8 mouse cellular contexts compared by ENCODE assay signal in genomic region chr17:64375327-64375726, GRCm38 (mm10). TPM values are rescaled to one million over a fixed set of nuclear protein-coding genes. Genes with fewer than 3 reads are reported as not detected.
A peak's percentile ranks its signal among the peaks of the same experiment; 100 is the strongest.
DNase-seq lines count a peak whose midpoint lies in the region; ATAC-seq and TF ChIP-seq lines count a peak whose summit lies in the region.

No protein-coding gene starts in this region.

- H3K4me3 ChIP-seq in ES-E14 (ENCODE audit: insufficient read depth in 1 of 2, low read depth in 1 of 2, low read length in 2 of 2, poor library complexity in 1 of 2, severe bottlenecking in 1 of 2): no peak overlapping the region
- H3K4me3 ChIP-seq in forebrain, embryonic 11.5 days (ENCODE audit: low read depth, low read length): no peak overlapping the region
- H3K4me3 ChIP-seq in lung, embryonic 15.5 days: no peak overlapping the region

- intact Hi-C loops in heart, postnatal 14 days (cut with DNase I): loop anchor here (2.0 to 10.0 kb wide), 5 partner anchors 83 to 571 kb away; no protein-coding TSS in a partner anchor

- no peak overlapping the region for H3K27ac ChIP-seq in ES-E14 (ENCODE audit: insufficient read depth, low read depth, low read length, poor library complexity, severe bottlenecking)
- H3K27ac ChIP-seq in forebrain, embryonic 11.5 days (ENCODE audit: low read depth, low read length): no peak overlapping the region
- H3K27ac ChIP-seq in lung, embryonic 15.5 days: no peak overlapping the region

- in situ Hi-C loops in ES-E14 (cut with MboI; ENCODE audit: low sequenced_read_pairs in 2 of 2, unreplicated experiment in 2 of 2): no loop called here

- no peak overlapping the region for H3K9ac ChIP-seq in ES-E14 (ENCODE audit: insufficient read depth, low read depth, low read length, poor library complexity, severe bottlenecking)
- no peak overlapping the region for H3K9ac ChIP-seq in forebrain, embryonic 11.5 days (ENCODE audit: low read length)
- no peak overlapping the region for H3K9ac ChIP-seq in lung, embryonic 15.5 days

- no peaks in the 10 kb centered on the region for H3K36me3 ChIP-seq in ES-E14 (ENCODE audit: control insufficient read depth, insufficient read depth, low read length, poor library complexity, severe bottlenecking)
- no peaks in the 10 kb centered on the region for H3K36me3 ChIP-seq in forebrain, embryonic 11.5 days (ENCODE audit: control insufficient read depth, insufficient read depth, low read length)
- H3K36me3 ChIP-seq in lung, embryonic 15.5 days: no peaks in the 10 kb centered on the region

- WGBS in forebrain, embryonic 11.5 days: 67% methylated on average over 4 of the region's 4 CpGs
- WGBS in lung, embryonic 15.5 days: 69% methylated on average over 4 of the region's 4 CpGs

- H3K27me3 ChIP-seq in forebrain, embryonic 11.5 days (ENCODE audit: control insufficient read depth, insufficient read depth, low read length): no peaks in the 10 kb centered on the region
- H3K27me3 ChIP-seq in lung, embryonic 15.5 days: no peaks in the 10 kb centered on the region

- H3K9me3 ChIP-seq in ES-E14 (ENCODE audit: control insufficient read depth, insufficient read depth, low read depth, low read length): no peaks in the 10 kb centered on the region
- no peaks in the 10 kb centered on the region for H3K9me3 ChIP-seq in forebrain, embryonic 11.5 days (ENCODE audit: control insufficient read depth, low read length)
- H3K9me3 ChIP-seq in lung, embryonic 15.5 days: no peaks in the 10 kb centered on the region

- peak; percentile 69; the same call in 1 of the 2 replicates for ATAC-seq in forebrain, embryonic 11.5 days (replicated peaks; ENCODE audit: low FRiP score)
- ATAC-seq in lung, embryonic 15.5 days (ENCODE audit: borderline replicate concordance, extremely low read depth, low FRiP score, low TSS enrichment): peak; percentile 69; the same call in 1 of the 2 replicates

- no peak overlapping the region for H3K4me2 ChIP-seq in forebrain, embryonic 11.5 days (ENCODE audit: low read depth, low read length, severe bottlenecking)
- no peak overlapping the region for H3K4me2 ChIP-seq in lung, embryonic 15.5 days

- peak; percentile 48 for DNase-seq in ES-E14 (ENCODE audit: low read depth, low spot score)
- DNase-seq in brain, adult 2 months (ENCODE audit: low read depth, low spot score): peak; percentile 84
- peak; percentile 85 for DNase-seq in forebrain, embryonic 11.5 days (ENCODE audit: low spot score)
- DNase-seq in heart, postnatal 14 days: peak; percentile 79 to 86
- DNase-seq in layer of hippocampus, adult 18-20 months (ENCODE audit: low spot score in 2 of 2): peak; percentile 58 to 85
- peak; percentile 40 for DNase-seq in ovary, adult 18-20 months (ENCODE audit: low spot score)
- DNase-seq in thymus, postnatal 14 days: peak; percentile 57

- H3K4me1 ChIP-seq in ES-E14 (ENCODE audit: control insufficient read depth in 2 of 2, insufficient read depth in 2 of 2, low read length in 2 of 2, poor library complexity in 1 of 2): no peaks in the 10 kb centered on the region
- no peaks in the 10 kb centered on the region for H3K4me1 ChIP-seq in forebrain, embryonic 11.5 days (replicated peaks; ENCODE audit: control insufficient read depth, insufficient read depth, low read length)
- H3K4me1 ChIP-seq in lung, embryonic 15.5 days: no peaks in the 10 kb centered on the region

TF ChIP-seq in ES-E14, 5 proteins besides CTCF, POLR2A, EP300 and RAD21:
- TF ChIP-seq HCFC1 (IDR thresholded peaks at IDR 0.05; ENCODE audit: borderline replicate concordance, insufficient read depth, low read length) (no peak), ZC3H11A (IDR thresholded peaks at IDR 0.05; ENCODE audit: borderline replicate concordance, low read depth, low read length) (peak; percentile 75; the same call in 1 of the 2 replicates)

RNA-seq across cellular contexts. Expression of gene Pja2, which starts 43.6 kb away (rescaled TPM):
- total RNA-seq in ES-E14 (2012; rRNA removed): 8.7 and 12.6 TPM in 2 replicates
- 69.0 and 72.5 TPM in 2 replicates for polyA plus RNA-seq in forebrain, embryonic 11.5 days (2014; fragmentation: Nextera tagmentation; extraction: Ambion mirVana)
- 100 to 1,000 TPM; 110 to 118 TPM for total RNA-seq in heart, postnatal 14 days (2021)
- 100 to 1,000 TPM; 453 to 467 TPM for total RNA-seq in layer of hippocampus, adult 18-20 months (2021)
- 64.8 and 65.2 TPM in 2 replicates for polyA plus RNA-seq in lung, embryonic 15.5 days (2015; fragmentation: Nextera tagmentation; extraction: Ambion mirVana)
